Mouse (Mus musculus) left cerebral cortex, adult 9 months (tissue): ENCODE data around the gene Fastkd3.

ENCODE experiments used
- DNase-seq, 2 experiments: peaks; one replicate each; pipeline ENCODE4 v3.0.0; 2022; ENCODE audit warnings: low spot score in 2 of 2

Gene Fastkd3

GRCm38 (mm10) chr13:68607652-68608405 lies 25.8 kb downstream of the Fastkd3 start:
- DNase-seq = no peak

DNA sequence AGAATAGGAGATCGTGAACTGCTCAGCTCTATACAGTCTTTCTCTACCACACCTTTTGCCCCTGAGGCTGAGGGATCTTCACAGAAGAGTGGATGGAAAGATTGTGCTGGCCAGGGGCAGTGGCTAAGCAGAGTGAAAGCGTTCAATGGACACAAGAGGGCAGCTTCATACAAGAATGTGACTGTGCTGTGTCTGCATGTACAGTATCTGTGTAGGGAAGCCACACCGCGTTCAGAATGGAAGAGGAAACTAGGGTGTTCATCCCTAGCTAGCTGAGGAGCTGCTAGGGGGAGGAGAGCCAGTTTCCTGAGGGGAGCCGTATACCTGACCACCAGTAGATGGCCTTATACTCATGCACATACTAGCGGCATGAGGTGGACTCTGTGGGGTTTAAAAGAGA lies 40.8 kb downstream of the Fastkd3 start:
- peak in 1 of 2 experiments; percentile 47 for DNase-seq

- DNase-seq = no peak
These were observed 45.0 kb downstream of the Fastkd3 start for GRCm38 (mm10) chr13:68627041-68627440.
